Mouse (Mus musculus) erythroblast, adult 5-6 weeks (primary cell): ENCODE measurements at regions not wholly inside any gene's neighbourhood (a gene's known extent, or its start where the extent isn't known, plus 50 kb on each side); places are given as distances from the start of the nearest gene placed in this dataset.

Experiments
- ATAC-seq: replicated peaks from 2 replicates; pipeline ENCODE4 v1.8.0; 2016; ENCODE audit warnings: moderate number of reproducible peaks, mild to moderate bottlenecking, moderate TSS enrichment, inconsistent platforms; ENCODE audit not compliant: poor library complexity, low FRiP score, severe bottlenecking

- no peak for ATAC-seq
These were observed 334.9 kb upstream of the Rsrc1 start for GRCm38 (mm10) chr3:66646251-66646650.

- no peak for ATAC-seq
These were observed 331.9 kb upstream of the Rsrc1 start for GRCm38 (mm10) chr3:66649271-66649670.

GRCm38 (mm10) chr3:66650076-66650748, 331.0 kb upstream of the Rsrc1 start:
- no peak for ATAC-seq

GRCm38 (mm10) chr3:66650749-66651472, 330.3 kb upstream of the Rsrc1 start:
- ATAC-seq: no peak

GRCm38 (mm10) chr3:66652139-66652846, 328.9 kb upstream of the Rsrc1 start:
- ATAC-seq: peak; percentile 71

- ATAC-seq: no peak
These were observed 327.2 kb upstream of the Rsrc1 start for GRCm38 (mm10) chr3:66653961-66654360.

- no peak for ATAC-seq
These were observed 326.3 kb upstream of the Rsrc1 start for GRCm38 (mm10) chr3:66654860-66655259.

- no peak for ATAC-seq
These were observed 324.7 kb upstream of the Rsrc1 start for GRCm38 (mm10) chr3:66656458-66656857.

- ATAC-seq: no peak
These were observed 320.6 kb upstream of the Rsrc1 start for GRCm38 (mm10) chr3:66660555-66660954.

- no peak for ATAC-seq
These were observed 319.2 kb upstream of the Rsrc1 start for GRCm38 (mm10) chr3:66661826-66662618.

- ATAC-seq: no peak
These were observed 297.5 kb upstream of the Rsrc1 start for GRCm38 (mm10) chr3:66683589-66684286.

GRCm38 (mm10) chr3:66684287-66684903, 296.8 kb upstream of the Rsrc1 start:
- no peak for ATAC-seq

- no peak for ATAC-seq
These were observed 296.1 kb upstream of the Rsrc1 start for GRCm38 (mm10) chr3:66685136-66685535.

- no peak for ATAC-seq
These were observed 294.1 kb upstream of the Rsrc1 start for GRCm38 (mm10) chr3:66687126-66687525.

- ATAC-seq: no peak
These were observed 290.2 kb upstream of the Rsrc1 start for GRCm38 (mm10) chr3:66690906-66691522.

GRCm38 (mm10) chr3:66695125-66695524, 286.1 kb upstream of the Rsrc1 start:
- no peak for ATAC-seq

- no peak for ATAC-seq
These were observed 285.4 kb upstream of the Rsrc1 start for GRCm38 (mm10) chr3:66695661-66696253.

GRCm38 (mm10) chr3:66698083-66698482, 283.1 kb upstream of the Rsrc1 start:
- no peak for ATAC-seq
